Mouse (Mus musculus) thymus, postnatal 0 days (tissue): ENCODE data around the gene Pdcd4. TPM values are rescaled to one million over a fixed set of nuclear protein-coding genes. Genes with fewer than 3 reads are reported as not detected.
"Not testable (repeated sequence)": the region's sequence is repeated elsewhere in the genome, so short reads cannot be mapped to it uniquely, and the experiment has no call there.

ENCODE experiments used
- DNase-seq: peaks from one replicate; pipeline ENCODE4 v3.0.0-alpha.2; 2015; ENCODE audit warnings: low spot score
- polyA plus RNA-seq: library from polyadenylated mRNA; unstranded; fragments of >200 nt; fragmentation: Nextera tagmentation; extraction: Ambion mirVana; gene quantifications from 2 replicates; pipeline ENCODE4 v1.2.1, GENCODE M21; 2015

Pdcd4 gene
- polyA plus RNA-seq, 1 experiment from 2014 or later: 182 TPM

- DNase-seq: peak; percentile 22
Measured at GRCm38 (mm10) chr19:53899941-53900610, 8.0 kb downstream of the Pdcd4 start.

GRCm38 (mm10) chr19:53901931-53902738 is 10.1 kb downstream of the Pdcd4 start:
- DNase-seq: peak; percentile 67

GRCm38 (mm10) chr19:53902739-53903487 is 10.9 kb downstream of the Pdcd4 start:
- peak; percentile 99 for DNase-seq

- DNase-seq: peak; percentile 74
Measured at GRCm38 (mm10) chr19:53903507-53904321, 11.7 kb downstream of the Pdcd4 start.

GRCm38 (mm10) chr19:53904833-53905480 is 12.9 kb downstream of the Pdcd4 start:
- no peak for DNase-seq

GRCm38 (mm10) chr19:53906033-53906702 is 14.1 kb downstream of the Pdcd4 start:
- DNase-seq: no peak

GRCm38 (mm10) chr19:53906703-53907070 is 14.7 kb downstream of the Pdcd4 start:
- not testable (repeated sequence) for DNase-seq

GRCm38 (mm10) chr19:53914950-53915349 is 22.9 kb downstream of the Pdcd4 start:
- DNase-seq: no peak

GRCm38 (mm10) chr19:53919541-53919940 is 27.5 kb downstream of the Pdcd4 start:
- no peak for DNase-seq

GRCm38 (mm10) chr19:53921996-53922395 is 30.0 kb downstream of the Pdcd4 start:
- not testable (repeated sequence) for DNase-seq

- peak; percentile 67 for DNase-seq
Measured at GRCm38 (mm10) chr19:53925338-53925751, 33.3 kb downstream of the Pdcd4 start.

- DNase-seq: no peak
Measured at GRCm38 (mm10) chr19:53926705-53927104, 34.7 kb downstream of the Pdcd4 start.

GRCm38 (mm10) chr19:53929218-53929617 is 37.2 kb downstream of the Pdcd4 start:
- DNase-seq: no peak

- DNase-seq: no peak
Measured at GRCm38 (mm10) chr19:53933050-53933449, 41.0 kb downstream of the Pdcd4 start.

- DNase-seq: no peak
Measured at GRCm38 (mm10) chr19:53934046-53934445, 42.0 kb downstream of the Pdcd4 start.

- DNase-seq: no peak
Measured at GRCm38 (mm10) chr19:53939467-53939866, 47.4 kb downstream of the Pdcd4 start.

GRCm38 (mm10) chr19:53941139-53941538 is 49.1 kb downstream of the Pdcd4 start:
- no peak for DNase-seq

- no peak for DNase-seq
Measured at GRCm38 (mm10) chr19:53942342-53942741, 50.3 kb downstream of the Pdcd4 start.

GRCm38 (mm10) chr19:53943802-53944785 is 52.1 kb downstream of the Pdcd4 start, which contains the start of the genes Shoc2 and Bbip1:
Gene Shoc2, plus strand, starts transcription at chr19:53944306.
Gene Bbip1, minus strand, starts transcription at chr19:53944627.
- peak; percentile 100 for DNase-seq
